Mouse (Mus musculus) embryonic fibroblast, embryonic 13.5 days (primary cell): ENCODE data around the gene Asb8.

Experiments
- CTCF ChIP-seq: IDR thresholded peaks from 2 replicates; pipeline ENCODE4 v1.5.1; 2011; ENCODE audit warnings: mild to moderate bottlenecking, control low read depth, low read length, moderate library complexity, borderline replicate concordance; ENCODE audit not compliant: insufficient read depth
- POLR2A ChIP-seq: IDR thresholded peaks from 2 replicates; pipeline ENCODE4 v1.6.1; 2011; ENCODE audit warnings: low read depth, mild to moderate bottlenecking, control low read depth, low read length, moderate library complexity

DNA sequence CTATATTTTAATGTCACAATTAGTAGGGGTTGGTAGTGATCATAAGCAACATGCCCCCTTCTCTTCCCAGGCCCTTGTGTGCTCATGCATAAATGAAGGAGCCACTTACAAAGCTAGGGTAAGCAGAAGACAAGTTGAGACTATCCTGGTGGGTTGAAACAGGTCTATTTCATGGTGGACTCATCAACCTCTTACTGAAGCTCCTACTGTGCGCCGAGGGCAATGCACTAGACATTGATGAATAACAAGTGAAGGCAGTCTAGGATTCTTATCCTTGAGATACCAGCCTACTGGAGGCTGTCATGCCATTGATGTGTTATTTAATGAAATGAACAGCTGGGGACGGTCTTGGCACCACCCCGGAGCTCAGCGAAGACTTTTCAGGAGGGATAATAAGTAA is 10.2 kb downstream of the Asb8 start:
- no peak for TF ChIP-seq POLR2A
- no peak for TF ChIP-seq CTCF
